In the genomic region with DNA sequence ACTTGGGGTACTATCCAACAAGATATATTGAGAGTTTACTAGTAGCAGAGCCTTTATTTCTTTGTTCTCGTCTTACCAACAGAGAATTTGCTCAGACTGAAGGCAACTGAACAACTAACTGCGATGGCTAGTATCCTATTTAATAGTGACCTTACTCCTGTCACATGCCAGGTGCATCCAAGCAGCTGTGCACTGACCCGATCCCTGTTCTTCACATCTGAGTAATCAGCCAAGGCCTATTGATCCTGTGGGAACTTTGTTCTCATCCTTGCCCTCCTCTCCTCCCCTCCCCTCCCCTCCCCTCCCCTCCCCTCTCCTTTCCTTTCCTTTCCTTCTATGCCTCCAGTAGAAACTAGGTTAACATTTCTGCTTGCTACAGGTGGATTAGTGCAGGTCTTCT, we compare ENCODE assay signal across 11 mouse cellular contexts. TPM values are rescaled to one million over a fixed set of nuclear protein-coding genes. Genes with fewer than 3 reads are reported as not detected.
DNase-seq lines count a peak whose midpoint lies in the region; ATAC-seq and TF ChIP-seq lines count a peak whose summit lies in the region.
"Had no signal": no experiment of that assay in that cellular context is flagged by ENCODE, and none has a peak within 500 bp of the region (broad histone marks: within the 10 kb centered on the region; RNA-seq: fewer than 3 reads in every experiment).

No protein-coding gene starts in this region.

- ATAC-seq in hindbrain, embryonic 12.5 days (ENCODE audit: low FRiP score) = no peak
- no peak for ATAC-seq in hindbrain, embryonic 11.5 days (ENCODE audit: low FRiP score)
- ATAC-seq in G1E (ENCODE audit: extremely low read depth, insufficient number of reproducible peaks, low FRiP score, poor library complexity, severe bottlenecking) = no peak
- ATAC-seq in forebrain, postnatal 0 days = no peak
- no peak for ATAC-seq in liver, embryonic 16.5 days (ENCODE audit: low read depth)

- H3K4me3 ChIP-seq in hindbrain, embryonic 12.5 days = no peak overlapping the region; the same call in 1 of the 2 replicates
- no peak overlapping the region for H3K4me3 ChIP-seq in hindbrain, embryonic 11.5 days (ENCODE audit: low read depth, low read length)
- H3K4me3 ChIP-seq in G1E (ENCODE audit: low read depth, low read length) = peak overlapping the region; percentile 84
- H3K4me3 ChIP-seq in forebrain, postnatal 0 days (ENCODE audit: low read depth, low read length) = no peak overlapping the region; the same call in 1 of the 2 replicates
- H3K4me3 ChIP-seq in liver, embryonic 16.5 days (ENCODE audit: low read depth, low read length) = peak overlapping the region; percentile 46

- no peak overlapping the region for H3K9ac ChIP-seq in hindbrain, embryonic 12.5 days
- no peak overlapping the region for H3K9ac ChIP-seq in hindbrain, embryonic 11.5 days (ENCODE audit: low read depth, low read length)
- H3K9ac ChIP-seq in forebrain, postnatal 0 days = no peak overlapping the region
- peak overlapping the region; percentile 49 for H3K9ac ChIP-seq in liver, embryonic 16.5 days (ENCODE audit: low read depth, low read length)

- TF ChIP-seq CTCF in G1E (IDR thresholded peaks at IDR 0.05; ENCODE audit: low read depth, low read length) = no peak
- no peak for TF ChIP-seq CTCF in forebrain, postnatal 0 days (IDR thresholded peaks at IDR 0.05; ENCODE audit: low read depth)

- H3K4me1 ChIP-seq in hindbrain, embryonic 12.5 days = peaks cover 5% of the 10 kb centered on the region
- H3K4me1 ChIP-seq in hindbrain, embryonic 11.5 days (replicated peaks; ENCODE audit: control insufficient read depth, insufficient read depth, low read length) = no peaks in the 10 kb centered on the region
- H3K4me1 ChIP-seq in G1E (ENCODE audit: insufficient read depth, low read depth, low read length) = peaks cover 47% of the 10 kb centered on the region
- H3K4me1 ChIP-seq in forebrain, postnatal 0 days (ENCODE audit: insufficient read depth) = peaks cover 4% of the 10 kb centered on the region
- peaks cover 9% of the 10 kb centered on the region for H3K4me1 ChIP-seq in liver, embryonic 16.5 days (ENCODE audit: control insufficient read depth, low read depth, low read length)

- H3K27me3 ChIP-seq in hindbrain, embryonic 12.5 days = no peaks in the 10 kb centered on the region
- no peaks in the 10 kb centered on the region for H3K27me3 ChIP-seq in hindbrain, embryonic 11.5 days (ENCODE audit: control insufficient read depth, insufficient read depth, low read length)
- H3K27me3 ChIP-seq in G1E (ENCODE audit: insufficient read depth, low read length) = no peaks in the 10 kb centered on the region
- H3K27me3 ChIP-seq in forebrain, postnatal 0 days (ENCODE audit: insufficient read depth, low read length) = no peaks in the 10 kb centered on the region
- H3K27me3 ChIP-seq in liver, embryonic 16.5 days (ENCODE audit: control insufficient read depth, insufficient read depth, low read depth, low read length) = no peaks in the 10 kb centered on the region

- DNase-seq in hindbrain, embryonic 11.5 days (ENCODE audit: low spot score) = no peak
- DNase-seq in G1E (ENCODE audit: low spot score) = no peak
- DNase-seq in forebrain, postnatal 0 days = no peak
- no peak for DNase-seq in adrenal gland, adult (ENCODE audit: inconsistent age in 2 of 2, low spot score in 1 of 2)
- DNase-seq in spleen, postnatal 14 days (ENCODE audit: low spot score in 2 of 2) = no peak
- DNase-seq in adrenal gland, postnatal 14 days = no peak
- DNase-seq: cerebellum, adult 8-10 months; lung, postnatal 36 days; retina, postnatal 1 day had no signal

- H3K36me3 ChIP-seq in hindbrain, embryonic 12.5 days = peaks cover 8% of the 10 kb centered on the region
- H3K36me3 ChIP-seq in hindbrain, embryonic 11.5 days (ENCODE audit: control insufficient read depth, insufficient read depth, low read length) = no peaks in the 10 kb centered on the region; the same call in 1 of the 2 replicates
- peaks cover 33% of the 10 kb centered on the region for H3K36me3 ChIP-seq in G1E (replicated peaks)
- H3K36me3 ChIP-seq in forebrain, postnatal 0 days (ENCODE audit: insufficient read depth) = peaks cover 15% of the 10 kb centered on the region
- H3K36me3 ChIP-seq in liver, embryonic 16.5 days (ENCODE audit: control insufficient read depth, insufficient read depth) = peaks cover 11% of the 10 kb centered on the region

- peak overlapping the region; percentile 65 for H3K4me2 ChIP-seq in hindbrain, embryonic 12.5 days (replicated peaks)
- no peak overlapping the region for H3K4me2 ChIP-seq in hindbrain, embryonic 11.5 days (replicated peaks; ENCODE audit: low read depth, low read length)
- H3K4me2 ChIP-seq in forebrain, postnatal 0 days (ENCODE audit: low read depth) = peak overlapping the region; percentile 60; the same call in 1 of the 2 replicates
- H3K4me2 ChIP-seq in liver, embryonic 16.5 days (ENCODE audit: low read depth, low read length) = peak overlapping the region; percentile 58

- WGBS in hindbrain, embryonic 12.5 days = 83% methylated on average over 3 of the region's 3 CpGs
- WGBS in hindbrain, embryonic 11.5 days = 85% methylated on average over 3 of the region's 3 CpGs
- 88% methylated on average over 3 of the region's 3 CpGs for WGBS in forebrain, postnatal 0 days
- 72% methylated on average over 3 of the region's 3 CpGs for WGBS in liver, embryonic 16.5 days (ENCODE audit: insufficient replicate concordance)

- no peak overlapping the region for H3K27ac ChIP-seq in hindbrain, embryonic 12.5 days
- H3K27ac ChIP-seq in hindbrain, embryonic 11.5 days (ENCODE audit: low read depth, low read length) = no peak overlapping the region
- no peak overlapping the region for H3K27ac ChIP-seq in forebrain, postnatal 0 days (ENCODE audit: low read depth, low read length)
- H3K27ac ChIP-seq in liver, embryonic 16.5 days (ENCODE audit: low read length) = no peak overlapping the region

- no peaks in the 10 kb centered on the region for H3K9me3 ChIP-seq in hindbrain, embryonic 12.5 days (replicated peaks)
- H3K9me3 ChIP-seq in hindbrain, embryonic 11.5 days (ENCODE audit: control insufficient read depth, low read length) = no peaks in the 10 kb centered on the region
- no peaks in the 10 kb centered on the region for H3K9me3 ChIP-seq in G1E (replicated peaks)
- no peaks in the 10 kb centered on the region for H3K9me3 ChIP-seq in forebrain, postnatal 0 days (ENCODE audit: low read length)
- H3K9me3 ChIP-seq in liver, embryonic 16.5 days (replicated peaks; ENCODE audit: control insufficient read depth, low read length) = no peaks in the 10 kb centered on the region

RNA-seq across cellular contexts. Expression of a gene that starts 1.7 kb away (rescaled TPM):
- polyA plus RNA-seq in hindbrain, embryonic 12.5 days (2016; fragmentation: Nextera tagmentation; extraction: Ambion mirVana) = 50.4 and 53.0 TPM in 2 replicates
- 39.1 and 43.6 TPM in 2 replicates for polyA plus RNA-seq in hindbrain, embryonic 11.5 days (2014; fragmentation: Nextera tagmentation; extraction: Ambion mirVana)
- total RNA-seq in G1E (2014; fragmentation: Nextera tagmentation) = 87.7 and 89.9 TPM in 2 replicates
- total RNA-seq in G1E (2017) = 34.6 and 45.0 TPM in 2 replicates
- 1.6 and 2.8 TPM in 2 replicates for polyA plus RNA-seq in G1E (2012)
- 20.2 and 25.7 TPM in 2 replicates for total RNA-seq in forebrain, postnatal 0 days (2014; rRNA removed)
- polyA plus RNA-seq in forebrain, postnatal 0 days (2015; fragmentation: Nextera tagmentation; extraction: Ambion mirVana) = 22.6 and 46.4 TPM in 2 replicates
- polyA plus RNA-seq in liver, embryonic 16.5 days (2015; fragmentation: Nextera tagmentation; extraction: Ambion mirVana) = 14.9 and 16.6 TPM in 2 replicates
- 17.9 and 20.7 TPM in 2 replicates for total RNA-seq in adrenal gland, postnatal 14 days (2021)

Comparison
In these comparisons a context has a peak if more than half of its experiments do, and no peak if none do; other contexts are left out.
1. H3K4me3 ChIP-seq: peak in G1E (single experiment) and liver, embryonic 16.5 days (single experiment); none in hindbrain, embryonic 12.5 days (single experiment), hindbrain, embryonic 11.5 days (single experiment) and forebrain, postnatal 0 days (single experiment).